Mouse (Mus musculus): ENCODE results near the gene Tcl1b4.

- TF ChIP-seq POLR2A (IDR thresholded peaks at IDR 0.05; ENCODE audit: borderline replicate concordance, extremely low read depth, low read depth, low read length) (no peak), CTCF (IDR thresholded peaks at IDR 0.05; ENCODE audit: insufficient read depth, low read length) (no peak)
These were observed 37.3 kb downstream of the Tcl1b4 start for GRCm38 (mm10) chr12:105239060-105239459.

Data from lung, adult 2 months (tissue).